34 mouse cellular contexts compared by ENCODE assay signal in the genomic region with DNA sequence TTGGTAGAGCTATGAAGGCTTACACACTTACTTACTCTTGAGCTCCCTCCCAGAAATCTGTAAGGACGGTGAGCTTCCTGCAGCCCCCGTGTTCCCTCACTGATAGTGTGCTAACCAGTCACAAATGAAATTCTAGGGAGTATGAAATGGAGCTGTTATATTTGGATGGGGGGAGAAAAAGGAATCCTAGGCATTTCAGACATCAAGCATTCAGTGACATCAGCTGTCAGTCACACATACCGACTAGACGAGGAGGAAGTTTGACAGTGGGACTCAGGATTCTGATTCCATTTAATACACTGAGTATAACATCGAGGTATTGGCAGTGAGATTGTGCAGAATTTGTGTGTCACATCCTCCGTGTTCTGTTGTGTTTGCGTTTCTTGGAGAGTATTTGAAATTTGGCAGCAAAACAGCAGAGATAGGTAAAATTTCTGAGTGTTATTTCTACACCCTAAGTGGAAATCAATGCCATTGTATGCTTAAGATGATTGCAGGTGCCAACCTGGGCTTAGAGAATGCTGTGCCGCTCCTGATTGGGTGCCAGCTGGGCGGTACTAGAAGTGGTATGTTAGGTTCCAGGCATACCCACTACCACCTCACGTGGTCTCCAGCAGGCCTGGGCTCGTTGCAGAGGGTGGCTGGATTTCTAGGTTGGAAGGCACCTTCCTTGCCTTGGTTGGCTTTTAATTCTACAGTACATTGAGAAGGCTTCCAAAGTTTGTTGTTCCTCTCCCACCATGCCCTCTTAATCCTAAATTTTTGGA.
DNase-seq lines count a peak whose midpoint lies in the region; ATAC-seq and TF ChIP-seq lines count a peak whose summit lies in the region.
"Had no signal": no experiment of that assay in that cellular context is flagged by ENCODE, and none has a peak within 500 bp of the region (broad histone marks: within the 10 kb centered on the region; RNA-seq: fewer than 3 reads in every experiment).

No protein-coding gene starts in this region.

- no peak for TF ChIP-seq CTCF in gastrocnemius, adult 2 months (IDR thresholded peaks at IDR 0.05)
- no peak for TF ChIP-seq CTCF in liver, adult 2 months (IDR thresholded peaks at IDR 0.05; ENCODE audit: low read depth, low read length)

- H3K36me3 ChIP-seq in heart, embryonic 15.5 days = no peaks in the 10 kb centered on the region
- H3K36me3 ChIP-seq in liver, adult 2 months (ENCODE audit: control insufficient read depth, insufficient read depth, low read length) = no peaks in the 10 kb centered on the region
- H3K36me3 ChIP-seq in liver, embryonic 12.5 days = no peaks in the 10 kb centered on the region
- H3K36me3 ChIP-seq: G1E; hindbrain, embryonic 12.5 days; intestine, embryonic 15.5 days; limb, embryonic 15.5 days; liver, embryonic 15.5 days; lung, embryonic 15.5 days; neural tube, embryonic 13.5 days had no signal

- peak overlapping the region; percentile 57 for H3K27ac ChIP-seq in gastrocnemius, adult 2 months
- H3K27ac ChIP-seq in heart, embryonic 15.5 days = peak overlapping the region; percentile 71
- no peak overlapping the region for H3K27ac ChIP-seq in liver, adult 2 months (replicated peaks; ENCODE audit: insufficient read depth, low read depth, low read length)
- H3K27ac ChIP-seq in liver, embryonic 12.5 days = no peak overlapping the region
- H3K27ac ChIP-seq: embryonic facial prominence, embryonic 13.5 days; forebrain, embryonic 13.5 days; hindbrain, embryonic 12.5 days; hindbrain, postnatal 0 days; intestine, embryonic 15.5 days; limb, embryonic 10.5 days; limb, embryonic 15.5 days; liver, embryonic 15.5 days; macrophage; midbrain, embryonic 13.5 days; neural tube, embryonic 13.5 days had no signal

- no peak for TF ChIP-seq POLR2A in liver, adult 2 months (IDR thresholded peaks at IDR 0.05; ENCODE audit: extremely low read depth, insufficient read depth, low read length)

- 50% methylated on average over 11 of the region's 11 CpGs for WGBS in heart, embryonic 15.5 days
- WGBS in liver, adult 2 months = 50% methylated on average over 11 of the region's 11 CpGs
- 58% methylated on average over 11 of the region's 11 CpGs for WGBS in liver, embryonic 12.5 days (ENCODE audit: insufficient replicate concordance)

- 0 out of 2 replicates have a peak overlapping the region, but pooled peaks have one; percentile 6 for H3K4me2 ChIP-seq in heart, embryonic 15.5 days
- H3K4me2 ChIP-seq in liver, embryonic 12.5 days = no peak overlapping the region
- H3K4me2 ChIP-seq: embryonic facial prominence, embryonic 13.5 days; forebrain, embryonic 13.5 days; hindbrain, embryonic 12.5 days; intestine, embryonic 15.5 days; limb, embryonic 15.5 days; liver, embryonic 15.5 days; lung, embryonic 15.5 days; midbrain, embryonic 13.5 days; neural tube, embryonic 13.5 days had no signal

- ATAC-seq in heart, embryonic 15.5 days (replicated peaks; ENCODE audit: insufficient number of reproducible peaks, insufficient read depth, low FRiP score, low read depth) = peak; percentile 33; the same call in 1 of the 2 replicates
- ATAC-seq in liver, embryonic 12.5 days = no peak
- ATAC-seq: forebrain, embryonic 13.5 days; hindbrain, postnatal 0 days; intestine, embryonic 15.5 days; midbrain, embryonic 13.5 days; Patski had no signal

- no peaks in the 10 kb centered on the region for H3K79me2 ChIP-seq in liver, adult 2 months (ENCODE audit: control insufficient read depth, insufficient read depth, low read length)

- no peak overlapping the region for H3K4me3 ChIP-seq in gastrocnemius, adult 2 months
- no peak overlapping the region for H3K4me3 ChIP-seq in heart, embryonic 15.5 days
- no peak overlapping the region for H3K4me3 ChIP-seq in liver, adult 2 months (ENCODE audit: insufficient read depth, low read depth, low read length)
- no peak overlapping the region for H3K4me3 ChIP-seq in liver, embryonic 12.5 days
- H3K4me3 ChIP-seq: embryonic facial prominence, embryonic 13.5 days; forebrain, embryonic 13.5 days; hindbrain, embryonic 12.5 days; intestine, embryonic 15.5 days; limb, embryonic 10.5 days; limb, embryonic 15.5 days; liver, embryonic 15.5 days; lung, embryonic 15.5 days; midbrain, embryonic 13.5 days; neural tube, embryonic 13.5 days had no signal

- intact Hi-C loops in gastrocnemius, adult 2 months (cut with DNase I) = no loop called here

- no peaks in the 10 kb centered on the region for H3K27me3 ChIP-seq in heart, embryonic 15.5 days
- peaks cover 11% of the 10 kb centered on the region; the same call in 1 of the 2 replicates for H3K27me3 ChIP-seq in liver, adult 2 months (ENCODE audit: control insufficient read depth, insufficient read depth, low read length)
- H3K27me3 ChIP-seq in liver, embryonic 12.5 days (replicated peaks) = no peaks in the 10 kb centered on the region
- H3K27me3 ChIP-seq: embryonic facial prominence, embryonic 13.5 days; forebrain, embryonic 13.5 days; hindbrain, embryonic 12.5 days; intestine, embryonic 15.5 days; limb, embryonic 15.5 days; lung, embryonic 15.5 days; midbrain, embryonic 13.5 days; neural tube, embryonic 13.5 days; Patski had no signal

- no peak overlapping the region for H3K9ac ChIP-seq in heart, embryonic 15.5 days
- H3K9ac ChIP-seq in liver, adult 2 months (ENCODE audit: low read depth, low read length) = no peak overlapping the region
- no peak overlapping the region for H3K9ac ChIP-seq in liver, embryonic 12.5 days
- H3K9ac ChIP-seq: embryonic facial prominence, embryonic 13.5 days; forebrain, embryonic 13.5 days; hindbrain, embryonic 12.5 days; intestine, embryonic 15.5 days; limb, embryonic 15.5 days; liver, embryonic 15.5 days; lung, embryonic 15.5 days; midbrain, embryonic 13.5 days; neural tube, embryonic 13.5 days had no signal

- H3K4me1 ChIP-seq in heart, embryonic 15.5 days (replicated peaks) = peaks cover 47% of the 10 kb centered on the region
- no peaks in the 10 kb centered on the region; the same call in 1 of the 2 replicates for H3K4me1 ChIP-seq in liver, adult 2 months (ENCODE audit: control insufficient read depth, insufficient read depth, low read length)
- H3K4me1 ChIP-seq in liver, embryonic 12.5 days = peaks cover 10% of the 10 kb centered on the region; the same call in 1 of the 2 replicates
- H3K4me1 ChIP-seq: intestine, embryonic 15.5 days had no signal

- H3K9me3 ChIP-seq in heart, embryonic 15.5 days (replicated peaks) = no peaks in the 10 kb centered on the region
- no peaks in the 10 kb centered on the region for H3K9me3 ChIP-seq in liver, embryonic 12.5 days (replicated peaks)
- H3K9me3 ChIP-seq: embryonic facial prominence, embryonic 13.5 days; forebrain, embryonic 13.5 days; hindbrain, embryonic 12.5 days; intestine, embryonic 15.5 days; limb, embryonic 10.5 days; limb, embryonic 15.5 days; liver, embryonic 15.5 days; lung, embryonic 15.5 days; midbrain, embryonic 13.5 days; neural tube, embryonic 13.5 days had no signal

- no peak for DNase-seq in gastrocnemius, adult 2 months
- no peak for DNase-seq in gastrocnemius, adult 8-10 months (ENCODE audit: low spot score in 2 of 2)
- DNase-seq in heart, adult 9 months (ENCODE audit: low spot score in 2 of 2) = no peak
- peak; percentile 72 for DNase-seq in liver, adult 2 months (ENCODE audit: extremely low read depth, low read depth, low spot score)
- DNase-seq in Muller cell, postnatal 12 days (ENCODE audit: inconsistent ontology term) = peak; percentile 57
- DNase-seq in adrenal gland, postnatal 10 days = no peak
- DNase-seq: adrenal gland, postnatal 14 days; cerebellum, adult 11 months; cerebellum, adult 9-10 months; cerebellum, postnatal 36 days; embryo, embryonic 11 days; gastrocnemius, postnatal 25 days; heart, adult 18-20 months; kidney, adult 2 months; kidney, postnatal 10 days; layer of hippocampus, adult 9-11 months; right cerebral cortex, postnatal 4 days; thymus, postnatal 4 days had no signal

Comparison
In these comparisons a context has a peak if more than half of its experiments do, and no peak if none do; other contexts are left out.
1. DNase-seq: peak in liver, adult 2 months (single experiment) and Muller cell, postnatal 12 days (single experiment); none in gastrocnemius, adult 2 months (single experiment), gastrocnemius, adult 8-10 months (0 of 2), heart, adult 9 months (0 of 2) and adrenal gland, postnatal 10 days (single experiment).
2. H3K27ac ChIP-seq: peak in gastrocnemius, adult 2 months (single experiment) and heart, embryonic 15.5 days (single experiment); none in liver, adult 2 months (single experiment) and liver, embryonic 12.5 days (single experiment).